Mouse (Mus musculus) heart, adult 2 months (tissue): ENCODE measurements around the gene Fbxo28. TPM values are rescaled to one million over a fixed set of nuclear protein-coding genes. Genes with fewer than 3 reads are reported as not detected.

Source experiments
- DNase-seq, 2 experiments: peaks; one replicate each; pipeline ENCODE4 v3.0.0; 2021
- H3K27ac ChIP-seq: fragments of 200-600 bp; 2 replicates; pipeline ENCODE4 v1.8.1; 2022
- H3K27me3 ChIP-seq: fragments of 200-500 bp; 2 replicates; pipeline ENCODE4 v1.6.1; 2012; ENCODE audit warnings: mild to moderate bottlenecking, low read length, inconsistent platforms, mixed read lengths; ENCODE audit not compliant: control insufficient read depth, insufficient read depth
- H3K36me3 ChIP-seq: fragments of 200-500 bp; 2 replicates; pipeline ENCODE4 v1.6.1; 2012; ENCODE audit warnings: low read length, inconsistent platforms; ENCODE audit not compliant: control insufficient read depth, insufficient read depth
- H3K4me1 ChIP-seq: fragments of 200-500 bp; 2 replicates; pipeline ENCODE4 v1.6.1; 2011; ENCODE audit warnings: low read length; ENCODE audit not compliant: control insufficient read depth, insufficient read depth
- H3K4me3 ChIP-seq: fragments of 200-600 bp; 2 replicates; pipeline ENCODE4 v1.8.1; 2022
- H3K79me2 ChIP-seq: fragments of 200-500 bp; replicated peaks from 2 replicates; pipeline ENCODE4 v1.6.1; 2012; ENCODE audit warnings: mild to moderate bottlenecking, inconsistent platforms, low read length, moderate library complexity, mixed read lengths; ENCODE audit not compliant: control insufficient read depth, insufficient read depth
- H3K9ac ChIP-seq: fragments of 200-500 bp; 2 replicates; pipeline ENCODE4 v1.6.1; 2012; ENCODE audit warnings: low read depth, mild to moderate bottlenecking, control low read depth, inconsistent platforms, low read length, mixed read lengths
- CTCF ChIP-seq: fragments of 200-600 bp; IDR thresholded peaks from 2 replicates; pipeline ENCODE4 v1.8.1; 2022; ENCODE audit warnings: antibody characterized with exemption, mild to moderate bottlenecking, moderate library complexity
- EP300 ChIP-seq: fragments of 200-500 bp; IDR thresholded peaks from 2 replicates; pipeline ENCODE4 v1.6.1; 2011; ENCODE audit warnings: low read depth, low read length, control low read depth; ENCODE audit not compliant: insufficient read depth
- POLR2A ChIP-seq: fragments of 200-500 bp; IDR thresholded peaks from 2 replicates; pipeline ENCODE4 v1.6.1; 2011; ENCODE audit warnings: mild to moderate bottlenecking, low read depth, low read length, control low read depth; ENCODE audit not compliant: insufficient read depth
- WGBS: fragments of 180-500 bp; shearing (Covaris S2); methylation state at CpG from one replicate; pipeline ENCODE4 v1.1.7; 2018; 5-methylcytosine and 5-hydroxymethylcytosine counted together
- intact Hi-C: fragments of 180-260 bp; cut with DNase I; formaldehyde crosslinking; loops from one replicate; pipeline ENCODE4 v1.15.1; 2025
- polyA plus RNA-seq: library from polyadenylated mRNA; depleted of rRNA; stranded (reverse); fragments of >200 nt; gene quantifications from 2 replicates; pipeline ENCODE4 v1.2.3, GENCODE M21; 2012
- total RNA-seq, 2 experiments: library from RNA; stranded (reverse); gene quantifications; 2 replicates each; pipeline ENCODE4 v1.2.3; 2021

The Fbxo28 gene
- total and polyA plus RNA-seq, 3 experiments: 7.1 to 20.9 (median 20.4) TPM

DNA sequence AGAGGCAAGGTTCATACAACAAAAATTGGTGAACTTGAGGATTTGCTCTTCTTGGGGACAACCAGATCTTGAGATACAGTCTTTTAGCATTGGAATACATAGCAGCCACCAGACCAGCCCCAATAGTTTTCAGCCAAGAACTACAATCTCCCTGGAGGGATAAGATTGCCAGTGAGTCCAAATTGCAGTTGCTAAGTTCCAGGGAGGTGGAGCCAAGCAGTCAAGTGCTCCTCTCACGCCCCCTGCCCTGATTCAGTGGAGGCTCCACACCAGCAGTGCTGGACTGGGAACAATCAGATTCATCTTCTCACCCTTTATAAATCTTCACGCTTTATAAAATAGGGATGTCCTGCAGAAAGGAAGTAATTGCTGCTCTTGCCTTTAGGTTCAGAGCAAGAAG lies 51.6 kb downstream of the Fbxo28 start:
- TF ChIP-seq CTCF: no peak
- no peak for TF ChIP-seq EP300
- TF ChIP-seq POLR2A: no peak
- Histone ChIP-seq H3K27ac (no peak overlapping the region), H3K4me1 (no peaks in the 10 kb centered on the region), H3K79me2 (no peaks in the 10 kb centered on the region), H3K36me3 (no peaks in the 10 kb centered on the region), H3K27me3 (no peaks in the 10 kb centered on the region), H3K4me3 (no peak overlapping the region), H3K9ac (no peak overlapping the region)
- no peak for DNase-seq
- 37% methylated on average over 2 of the region's 2 CpGs for WGBS
- intact Hi-C loops: loop anchor here (10.0 kb wide), 1 partner anchor 115 kb away; the partner anchor contains the start of gene Trp53bp2

DNA sequence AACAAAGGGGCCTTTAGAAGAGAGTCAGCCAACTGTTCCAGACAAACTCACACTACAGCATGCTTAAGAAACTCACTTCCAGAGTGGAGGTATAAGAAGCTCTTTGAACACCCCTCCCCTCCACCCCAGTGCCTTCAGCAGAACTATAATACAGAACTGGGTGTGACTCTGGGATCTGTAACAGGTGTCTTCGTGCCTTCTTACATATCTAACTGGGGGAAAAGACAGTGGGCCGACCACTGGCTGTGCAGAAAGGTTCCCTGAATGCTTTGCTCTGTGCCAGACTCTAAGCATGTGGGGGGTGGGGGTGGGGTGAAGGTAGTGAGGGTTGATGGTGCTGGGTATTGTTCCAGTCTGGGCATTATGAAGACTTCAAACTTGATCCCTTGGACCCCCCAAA lies 52.8 kb downstream of the Fbxo28 start:
- Histone ChIP-seq H3K9ac (no peak overlapping the region), H3K27ac (no peak overlapping the region), H3K4me3 (no peak overlapping the region), H3K4me1 (no peaks in the 10 kb centered on the region), H3K27me3 (no peaks in the 10 kb centered on the region), H3K36me3 (no peaks in the 10 kb centered on the region), H3K79me2 (no peaks in the 10 kb centered on the region)
- intact Hi-C loops: loop anchor here (10.0 kb wide), 1 partner anchor 116 kb away; the partner anchor contains the start of gene Trp53bp2
- no peak for DNase-seq
- 74% methylated on average over 2 of the region's 2 CpGs for WGBS
- no peak for TF ChIP-seq POLR2A
- TF ChIP-seq EP300: no peak
- no peak for TF ChIP-seq CTCF

DNA sequence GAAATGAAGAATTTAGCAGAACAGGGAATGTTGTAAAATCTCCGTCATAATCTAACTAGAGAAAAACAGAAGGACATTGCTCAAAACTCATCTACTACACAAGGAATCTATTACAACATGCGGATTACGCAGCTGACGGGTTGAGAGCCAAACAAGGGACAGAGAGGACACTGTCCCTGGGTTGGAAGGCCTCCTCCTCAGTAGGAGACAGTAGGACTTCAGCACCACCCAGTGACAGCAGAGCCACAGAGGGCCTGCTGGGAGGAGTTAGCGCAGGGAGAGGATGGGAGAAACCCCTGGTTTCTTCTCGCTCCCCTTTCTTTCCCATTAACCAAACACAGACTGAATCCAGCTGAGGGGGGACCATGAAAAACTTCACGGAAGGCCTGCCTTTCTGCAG lies 53.6 kb downstream of the Fbxo28 start:
- Histone ChIP-seq H3K36me3 (no peaks in the 10 kb centered on the region), H3K27me3 (no peaks in the 10 kb centered on the region), H3K79me2 (no peaks in the 10 kb centered on the region), H3K4me1 (peaks cover 3% of the 10 kb centered on the region; the same call in 1 of the 2 replicates), H3K9ac (no peak overlapping the region), H3K27ac (no peak overlapping the region), H3K4me3 (no peak overlapping the region)
- TF ChIP-seq POLR2A: no peak
- peak; percentile 22 for TF ChIP-seq CTCF
- TF ChIP-seq EP300: no peak
- intact Hi-C loops: loop anchor here (10.0 kb wide), 1 partner anchor 117 kb away; the partner anchor contains the start of gene Trp53bp2
- peak in 1 of 2 experiments; percentile 26 for DNase-seq
- WGBS: 72% methylated on average over 7 of the region's 7 CpGs

DNA sequence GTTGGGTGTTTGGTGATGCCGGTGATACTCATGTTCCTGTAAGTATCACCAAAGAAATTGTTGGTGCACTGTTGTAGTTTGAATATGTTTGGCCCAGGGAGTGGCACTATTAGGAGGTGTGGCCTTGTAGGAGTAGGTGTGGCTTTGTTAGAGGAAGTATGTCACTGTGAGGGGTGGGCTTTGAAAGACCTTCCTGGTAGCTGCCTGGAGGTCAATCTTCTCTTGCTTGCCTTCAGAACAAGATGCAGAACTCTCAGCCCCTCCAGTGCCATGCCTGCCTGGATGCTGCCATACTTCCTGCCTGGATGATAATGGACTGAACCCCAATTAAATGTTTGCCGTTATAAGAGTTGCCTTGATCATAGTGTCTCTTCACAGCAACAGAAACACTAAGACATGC lies 56.6 kb downstream of the Fbxo28 start:
- H3K27me3 ChIP-seq: no peaks in the 10 kb centered on the region
- no peak overlapping the region for H3K9ac ChIP-seq
- no peak overlapping the region for H3K4me3 ChIP-seq
- 92% methylated on average over 2 of the region's 2 CpGs for WGBS
- H3K79me2 ChIP-seq: no peaks in the 10 kb centered on the region
- TF ChIP-seq EP300 (no peak), CTCF (no peak)
- H3K36me3 ChIP-seq: no peaks in the 10 kb centered on the region
- intact Hi-C loops: loop anchor here (10.0 kb wide), 1 partner anchor 120 kb away; the partner anchor contains the start of gene Trp53bp2
- no peak overlapping the region for H3K27ac ChIP-seq
- no peak for DNase-seq
- H3K4me1 ChIP-seq: peaks cover 7% of the 10 kb centered on the region

DNA sequence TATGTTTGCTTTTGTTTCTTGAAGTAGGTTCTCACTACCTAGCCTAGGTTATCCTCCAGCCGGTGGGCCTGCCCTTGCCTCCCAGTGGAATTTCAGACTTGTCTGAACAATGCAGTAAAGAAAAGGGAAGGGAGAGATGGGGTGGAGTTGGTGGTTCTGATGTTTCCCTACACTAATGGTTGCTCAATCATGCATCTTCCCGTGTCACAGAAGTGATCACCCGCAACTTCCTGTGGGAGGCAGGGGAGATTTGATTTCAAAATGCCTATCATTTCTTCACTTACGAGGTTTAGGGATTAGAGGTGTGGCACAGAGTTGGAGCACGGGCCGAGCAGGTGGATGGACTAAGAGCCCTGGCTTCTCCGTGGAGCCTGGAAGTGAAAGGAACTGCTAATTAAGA lies 58.2 kb downstream of the Fbxo28 start:
- DNase-seq: peak; percentile 25
- no peak overlapping the region for H3K9ac ChIP-seq
- WGBS: 37% methylated on average over 7 of the region's 7 CpGs

DNA sequence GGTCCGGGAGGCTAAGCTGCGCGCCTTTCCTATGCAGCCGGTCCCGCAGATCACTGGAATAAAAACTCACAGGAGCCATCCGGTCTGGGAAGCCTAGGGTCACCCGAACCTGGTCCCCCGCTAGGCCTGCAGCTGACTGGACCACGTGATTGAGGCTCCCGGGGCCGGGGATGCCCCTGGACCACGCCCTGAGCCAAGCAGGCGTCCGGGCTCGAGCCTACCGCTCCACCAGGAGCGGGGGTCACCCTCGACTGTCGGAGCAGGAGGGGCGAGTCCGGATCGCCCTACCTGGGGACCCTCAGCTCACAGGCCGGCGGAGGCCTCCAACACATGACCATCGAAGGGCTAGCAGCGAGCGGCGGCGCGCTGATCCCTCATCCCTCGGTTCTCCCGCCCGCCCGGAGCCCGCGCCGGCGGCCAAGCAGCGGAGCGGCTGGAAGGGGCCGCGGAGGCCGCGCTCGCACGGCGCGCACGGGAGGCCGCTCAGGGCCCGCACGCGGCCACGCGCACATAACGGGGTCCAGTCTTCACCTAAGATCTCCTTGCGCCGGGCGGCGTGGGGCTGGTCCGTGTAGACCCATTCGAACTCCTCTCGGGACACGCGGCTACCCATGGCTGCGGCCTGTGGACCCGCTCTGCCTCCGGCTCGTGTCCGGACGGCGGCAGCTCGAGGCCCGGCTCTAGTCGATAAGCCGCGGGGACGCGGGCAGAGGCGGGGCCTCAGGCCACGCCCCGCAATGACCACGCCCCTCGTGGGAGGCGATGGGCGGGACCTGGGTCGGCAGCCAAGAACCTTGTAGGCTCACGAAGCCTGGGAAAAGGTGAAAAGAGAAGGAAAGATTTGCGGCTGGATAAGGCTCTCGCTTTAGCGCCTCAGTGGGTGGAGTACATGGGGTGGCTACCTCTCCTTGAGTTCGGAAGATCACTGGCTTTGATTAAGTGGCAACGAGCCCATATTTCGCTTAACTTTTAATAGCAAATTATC lies 59.0 kb downstream of the Fbxo28 start, which contains the start of gene Degs1:
TSS of gene Degs1 (minus strand) at position 714 of the 985 bp plus-strand sequence.
- Histone ChIP-seq H3K9ac (peak within 1 kb of the TSS; percentile 92), H3K36me3 (peaks cover 3% of the 10 kb centered on the region), H3K79me2 (0 out of 2 replicates have a peak, but pooled peaks cover 2% of the 10 kb centered on the region), H3K4me1 (peaks cover 7% of the 10 kb centered on the region), H3K27ac (peak within 1 kb of the TSS; percentile 86), H3K4me3 (peak within 1 kb of the TSS; percentile 74), H3K27me3 (no peaks in the 10 kb centered on the region)
- under 1% methylated on average over 91 of the region's 94 CpGs for WGBS
- DNase-seq: peak; percentile 97 to 100
- TF ChIP-seq EP300 (no peak), POLR2A (peak; percentile 94), CTCF (no peak)
- intact Hi-C loops: loop anchor here (2.0 to 10.0 kb wide), 2 partner anchors 58 to 122 kb away; partner anchors contain the start of genes Fbxo28 and Trp53bp2

More for the DNA sequence above, 58.2 kb downstream of the Fbxo28 start:
- Histone ChIP-seq H3K4me1 (peaks cover 7% of the 10 kb centered on the region), H3K36me3 (peaks cover 2% of the 10 kb centered on the region), H3K27me3 (no peaks in the 10 kb centered on the region), H3K27ac (peak overlapping the region; percentile 86; the same call in 1 of the 2 replicates), H3K4me3 (peak overlapping the region; percentile 74), H3K79me2 (no peaks in the 10 kb centered on the region)
- intact Hi-C loops: loop anchor here (2.0 to 10.0 kb wide), 2 partner anchors 58 to 122 kb away; partner anchors contain the start of genes Fbxo28 and Trp53bp2
- TF ChIP-seq CTCF: no peak
- TF ChIP-seq POLR2A: no peak
- TF ChIP-seq EP300: no peak
